Mouse (Mus musculus) adrenal gland, postnatal 36 days (tissue): ENCODE data around the gene Usp54. TPM values are rescaled to one million over a fixed set of nuclear protein-coding genes. Genes with fewer than 3 reads are reported as not detected.
A peak's percentile ranks its signal among the peaks of the same experiment; 100 is the strongest.
"Not testable (repeated sequence)": the region's sequence is repeated elsewhere in the genome, so short reads cannot be mapped to it uniquely, and the experiment has no call there.

Experiments
- DNase-seq, 2 experiments: peaks; one replicate each; pipeline ENCODE4 v3.0.0; 2021; ENCODE audit warnings: mixed read lengths in 1 of 2
- total RNA-seq, 2 experiments: library from RNA; stranded (reverse); gene quantifications; 2 replicates each; pipeline ENCODE4 v1.2.3; 2021

Usp54 gene
- total RNA-seq, 2 experiments from 2014 or later, result 14.1 to 14.6 TPM

DNA sequence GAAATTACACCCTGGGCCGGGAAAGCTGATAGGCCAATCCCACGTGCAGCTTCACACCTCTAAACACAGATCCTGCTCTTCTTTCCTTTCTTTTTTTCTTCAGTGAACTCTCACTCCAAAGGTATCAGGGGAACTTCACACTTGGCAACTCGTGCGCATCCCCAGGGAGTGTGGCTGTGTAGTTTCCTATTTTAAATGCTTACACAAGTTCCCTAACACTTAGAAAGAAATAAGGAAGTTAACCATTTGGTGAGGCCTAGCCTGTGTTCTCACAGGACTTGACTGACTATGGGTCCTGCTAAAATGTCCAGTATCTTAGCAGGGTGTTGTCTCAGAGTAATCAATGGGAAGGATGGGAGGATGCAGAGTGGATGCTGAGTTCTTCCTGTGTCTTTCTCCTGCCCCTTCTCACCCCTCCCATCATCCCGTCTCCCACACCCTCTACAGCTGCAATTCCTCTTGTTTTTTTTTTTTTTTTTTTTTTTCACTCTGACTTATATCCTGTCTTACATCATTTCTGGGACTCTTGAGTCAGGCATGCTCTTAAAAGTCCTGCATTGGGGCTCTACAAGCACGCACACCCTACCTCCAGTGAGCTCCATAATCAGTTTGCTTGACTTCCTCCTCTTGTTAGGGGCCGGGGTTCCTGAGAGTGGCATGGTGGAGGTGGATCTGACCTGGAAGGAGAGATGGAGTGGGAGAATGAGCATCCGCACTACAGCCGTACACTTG, 14.0 kb upstream of the Usp54 start:
- no peak for DNase-seq

DNA sequence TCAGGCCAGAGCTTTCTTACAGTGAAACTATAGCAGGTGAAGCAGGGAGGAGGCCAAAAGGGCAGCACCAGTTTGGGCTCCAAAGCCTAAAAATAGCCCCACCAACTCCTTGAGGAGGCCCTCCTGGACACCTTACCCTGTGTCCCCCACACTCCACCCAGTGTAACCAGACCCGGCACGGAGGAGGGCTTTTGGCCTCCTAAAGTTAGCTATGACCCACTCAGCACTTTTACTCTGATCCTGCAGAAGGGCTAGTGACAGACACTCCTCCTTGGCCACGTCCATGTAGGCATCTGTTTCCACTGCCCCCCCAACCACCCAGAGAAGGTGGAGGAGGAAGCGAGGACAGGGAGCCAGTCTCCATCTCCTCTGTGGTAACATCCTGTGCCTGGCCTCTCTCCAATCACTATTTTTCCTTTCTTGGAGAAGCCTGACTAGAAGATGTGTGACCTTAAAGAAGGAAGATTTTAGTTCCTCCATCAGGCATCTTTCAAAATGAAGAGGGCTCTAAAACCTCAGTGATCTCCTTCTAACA, 10.9 kb upstream of the Usp54 start:
- DNase-seq, result no peak

DNA sequence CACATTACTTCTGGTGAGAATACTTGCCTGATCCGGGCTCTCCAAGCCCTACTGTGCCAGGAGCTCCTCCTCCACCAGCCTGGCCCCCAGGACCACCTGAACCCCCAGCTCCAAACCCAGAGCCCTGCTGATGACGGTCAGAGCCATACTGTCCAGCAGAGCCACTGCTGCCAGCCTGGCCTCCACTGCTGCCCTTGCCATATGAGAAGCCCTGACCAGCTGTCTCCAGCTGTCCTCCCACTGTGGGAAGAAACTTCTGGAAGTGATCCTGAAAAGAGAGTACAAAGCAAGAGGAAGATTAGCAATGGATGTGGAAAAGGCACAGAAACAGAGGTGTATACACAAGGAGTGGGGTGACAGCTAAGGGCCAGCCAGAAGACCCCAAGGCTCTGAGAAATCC, 10.1 kb upstream of the Usp54 start:
- no peak for DNase-seq

DNA sequence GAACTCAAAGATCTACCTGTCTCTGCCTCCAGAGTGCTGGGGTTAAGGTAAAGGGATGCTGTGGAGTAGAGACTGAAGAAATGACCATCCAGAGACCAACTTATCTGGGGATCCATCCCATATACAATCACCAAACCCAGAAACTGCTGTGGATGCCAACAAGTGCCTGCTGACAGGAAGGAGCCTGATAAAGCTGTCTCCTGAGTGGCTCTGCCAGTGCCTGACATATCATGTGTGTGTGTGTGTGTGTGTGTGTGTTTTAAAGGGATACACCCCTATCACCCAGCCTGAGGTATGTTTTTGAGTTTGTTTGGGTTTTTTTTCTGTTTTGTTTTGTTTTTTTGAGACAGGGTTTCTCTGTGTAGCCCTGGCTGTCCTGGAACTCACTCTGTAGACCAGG, 5.5 kb upstream of the Usp54 start:
- no peak for DNase-seq

DNA sequence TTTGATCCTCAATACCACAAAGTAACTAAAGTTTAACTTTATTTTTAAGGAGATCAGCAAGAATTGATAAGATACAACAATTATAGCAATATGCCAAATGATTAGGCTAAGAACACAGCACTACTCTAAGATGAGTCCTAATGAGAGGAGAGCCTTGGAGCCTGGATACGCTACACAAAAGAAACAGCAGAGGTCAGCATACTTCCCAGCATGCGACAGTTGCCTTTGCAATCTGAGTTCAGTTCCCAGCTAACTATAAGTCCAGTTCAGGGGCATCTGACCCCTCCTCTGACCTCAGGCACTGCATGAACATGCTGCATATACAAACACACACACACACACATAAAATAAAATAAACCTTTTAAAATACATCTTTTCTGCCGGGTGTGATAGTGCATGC, 4.7 kb upstream of the Usp54 start:
- no peak for DNase-seq

DNA sequence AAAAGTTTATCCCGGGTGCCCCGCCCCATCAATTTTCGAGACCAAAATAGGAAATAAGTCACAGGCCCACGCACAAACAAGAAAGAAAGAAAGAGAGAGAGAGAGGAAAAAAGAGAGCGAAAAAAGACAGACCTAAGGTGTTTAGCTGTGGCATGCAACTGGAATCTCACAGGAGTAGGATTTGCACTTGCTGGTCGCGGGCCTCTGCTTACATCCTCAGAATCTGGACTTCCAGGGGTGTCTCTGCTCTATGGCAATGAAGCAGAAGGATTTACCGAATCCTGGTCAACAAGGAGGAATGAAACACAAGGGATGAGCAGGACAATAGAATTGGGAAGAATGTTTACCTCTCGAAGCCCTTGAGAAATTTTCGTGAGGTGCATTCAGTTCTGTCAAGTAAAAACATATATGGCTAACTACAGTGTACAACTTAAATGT, 594 bp upstream of the Usp54 start:
- DNase-seq, result no peak

DNA sequence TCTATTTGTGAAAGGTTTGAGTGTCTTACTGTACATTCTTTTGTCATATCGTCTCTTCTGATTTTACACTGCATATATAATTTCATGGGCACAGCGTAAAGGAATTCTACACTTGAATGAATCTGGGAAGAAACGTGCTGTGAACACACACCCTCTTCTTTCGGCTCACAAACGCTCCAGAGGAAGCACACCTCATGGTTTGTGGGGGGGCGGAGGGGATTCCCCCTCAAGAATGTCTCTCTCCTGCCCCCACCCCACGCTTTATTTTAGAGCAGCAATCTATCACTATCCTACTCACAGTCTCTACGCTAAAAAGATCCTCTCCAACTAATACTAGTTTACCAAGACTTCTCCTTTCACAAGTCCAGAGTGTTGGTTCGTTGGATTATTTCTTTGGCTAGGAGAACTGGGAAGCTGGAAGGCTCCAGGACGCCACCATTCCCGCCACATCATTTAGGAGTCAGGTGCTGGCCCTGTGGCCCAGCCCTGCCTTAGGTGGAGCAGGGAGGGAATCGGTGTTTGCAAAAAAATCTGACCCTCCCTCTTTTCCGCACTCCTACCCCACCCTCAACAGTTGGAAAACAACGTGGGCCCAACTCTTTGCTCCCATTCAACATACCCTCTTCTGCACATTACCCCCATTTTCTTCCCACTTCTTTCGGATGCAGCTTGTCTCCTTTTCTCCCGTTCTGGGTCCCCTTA, 794 bp downstream of the Usp54 start:
- DNase-seq, result peak in 1 of 2 experiments; percentile 27

DNA sequence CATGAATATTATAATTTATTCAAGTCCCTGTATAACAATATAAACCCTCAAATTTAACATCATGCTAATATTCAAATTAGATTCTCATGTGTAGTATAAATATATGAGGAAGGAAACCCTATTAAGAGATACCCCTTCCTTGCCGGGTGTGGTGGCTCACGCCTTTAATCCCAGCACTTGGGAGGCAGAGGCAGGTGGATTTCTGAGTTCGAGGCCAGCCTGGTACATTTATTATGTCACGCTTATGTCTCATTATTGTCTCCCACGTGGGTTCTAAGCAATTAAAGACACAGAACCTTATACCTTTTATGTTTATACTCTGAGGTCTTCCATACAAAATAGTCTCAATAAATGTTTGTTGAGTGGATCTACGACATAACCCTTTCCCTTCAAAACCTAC, 2.2 kb downstream of the Usp54 start:
- no peak for DNase-seq

DNA sequence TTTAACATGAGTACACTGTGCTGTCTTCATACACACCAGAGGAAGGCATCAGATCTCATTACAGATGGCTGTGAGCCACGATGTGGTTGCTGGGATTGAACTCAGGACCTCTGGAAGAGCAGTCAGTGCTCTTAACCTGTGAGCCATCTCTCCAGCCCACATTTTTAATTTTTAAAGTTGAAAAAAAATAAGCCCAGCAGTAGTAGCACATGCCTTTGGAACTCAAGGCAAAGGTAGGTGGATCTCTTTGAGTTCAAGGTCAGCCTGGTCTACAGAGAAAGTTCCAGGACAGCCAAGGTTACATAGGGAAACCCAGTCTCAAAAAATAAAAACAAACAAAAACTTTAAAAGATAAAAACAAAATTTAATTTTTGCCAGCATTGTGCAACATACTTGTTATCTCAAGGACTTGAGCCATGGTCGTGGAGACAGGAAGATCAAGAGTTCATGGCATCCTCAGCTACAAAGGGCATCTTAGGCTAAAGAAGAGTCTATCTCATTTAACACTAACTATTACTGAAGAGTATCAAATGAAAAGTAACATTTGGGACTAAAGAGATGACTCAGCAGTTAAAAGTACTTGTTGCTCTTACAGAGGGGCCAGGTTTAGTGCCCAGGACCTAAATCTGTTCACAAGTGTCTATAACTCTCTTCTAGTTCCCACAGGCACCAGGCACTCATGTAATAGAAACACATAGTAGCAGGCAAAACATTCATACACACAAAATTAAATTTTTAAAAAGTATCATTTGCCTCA, 2.9 kb downstream of the Usp54 start:
- no peak for DNase-seq

DNA sequence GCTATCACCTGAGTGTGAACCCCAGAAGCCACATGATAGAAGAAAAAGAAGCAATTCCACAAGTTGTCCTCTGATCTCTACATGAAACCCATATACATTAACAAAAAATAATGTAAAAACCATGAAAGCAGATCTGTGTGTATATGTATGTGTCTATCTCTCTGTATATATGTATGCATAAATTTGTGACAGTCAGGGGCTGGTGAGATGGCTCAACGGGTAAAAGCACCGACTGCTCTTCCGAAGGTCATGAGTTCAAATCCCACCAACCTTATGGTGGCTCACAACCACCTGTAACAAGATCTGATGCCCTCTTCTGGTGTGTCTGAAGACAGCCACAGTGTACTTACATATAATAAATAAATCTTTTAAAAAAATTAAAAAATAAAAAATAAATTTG, 3.9 kb downstream of the Usp54 start:
- DNase-seq, result not testable (repeated sequence)

DNA sequence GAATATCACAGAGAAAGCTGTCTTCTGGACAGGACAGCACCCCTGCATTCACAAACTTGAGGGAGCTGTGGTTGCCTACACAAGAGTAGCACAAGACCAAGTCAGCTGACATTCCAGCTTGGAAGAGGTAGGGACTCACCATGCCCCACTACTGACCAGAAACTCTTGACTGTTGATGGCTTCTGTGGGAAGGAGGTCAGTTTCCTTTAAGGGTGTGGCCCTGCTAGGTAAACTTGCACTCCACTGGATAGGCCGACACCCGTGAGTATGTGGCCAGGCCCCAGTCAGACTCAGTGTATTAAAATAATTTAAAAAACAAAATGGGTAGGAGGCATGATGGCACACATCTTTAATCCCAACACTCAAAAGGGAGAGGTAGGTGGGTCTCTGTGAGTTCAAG, 5.3 kb downstream of the Usp54 start:
- DNase-seq, result no peak

DNA sequence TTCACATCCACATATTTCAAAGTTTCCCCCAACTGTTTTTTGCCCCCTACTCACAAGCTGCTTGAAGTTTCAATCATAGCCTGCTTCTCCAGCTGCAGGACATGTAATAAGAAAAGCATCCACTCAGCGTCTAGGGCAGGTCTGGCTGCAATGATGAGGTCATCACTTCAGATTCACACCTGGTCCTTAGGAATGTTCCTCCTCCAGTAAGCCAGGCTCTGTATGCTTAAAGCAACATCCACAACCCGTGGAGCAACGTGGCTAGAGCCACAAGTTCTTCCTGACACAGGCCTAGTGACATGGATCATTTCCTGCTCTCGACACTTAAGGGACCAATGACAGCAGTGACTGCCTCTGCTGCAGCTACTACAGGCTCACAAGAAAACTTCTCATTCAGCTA, 9.6 kb downstream of the Usp54 start:
- no peak for DNase-seq

DNA sequence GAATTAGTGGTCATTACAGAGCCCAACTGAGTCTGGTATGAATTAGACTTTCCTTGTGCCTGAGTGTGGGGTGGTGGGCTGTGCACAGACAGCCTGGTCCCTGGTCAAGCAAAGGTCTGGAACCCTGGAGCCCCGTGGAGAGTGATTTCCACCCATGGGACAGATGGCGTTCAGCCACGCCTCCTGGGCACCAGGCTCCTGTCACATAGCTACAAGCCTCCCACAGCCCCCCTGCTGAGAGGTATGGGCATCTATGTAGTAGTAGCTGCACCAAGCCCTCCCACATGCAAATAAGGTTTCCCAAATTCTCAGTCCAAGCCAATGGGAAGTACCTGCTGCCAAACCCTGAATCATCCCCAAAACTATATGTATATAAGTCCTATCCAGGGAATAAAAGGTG, 13.9 kb downstream of the Usp54 start:
- no peak for DNase-seq

DNA sequence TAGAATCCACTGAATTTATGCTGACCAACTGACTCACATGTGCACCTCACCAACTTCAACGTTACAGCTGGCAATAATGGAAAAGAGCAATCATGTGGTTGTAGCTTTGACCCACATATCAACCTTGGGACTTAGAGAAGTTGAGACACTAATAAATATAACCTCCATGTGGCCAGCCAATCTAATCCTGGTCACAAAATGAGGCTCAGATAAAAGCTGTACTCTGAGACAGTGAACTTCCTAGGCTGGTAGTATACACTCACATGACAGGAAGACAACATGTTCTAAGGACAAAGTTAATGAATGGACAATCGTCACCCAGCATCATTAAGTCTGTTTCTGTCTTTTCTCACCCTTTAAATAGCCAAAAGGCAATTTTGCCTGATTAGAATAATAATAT, 14.4 kb downstream of the Usp54 start:
- no peak for DNase-seq

DNA sequence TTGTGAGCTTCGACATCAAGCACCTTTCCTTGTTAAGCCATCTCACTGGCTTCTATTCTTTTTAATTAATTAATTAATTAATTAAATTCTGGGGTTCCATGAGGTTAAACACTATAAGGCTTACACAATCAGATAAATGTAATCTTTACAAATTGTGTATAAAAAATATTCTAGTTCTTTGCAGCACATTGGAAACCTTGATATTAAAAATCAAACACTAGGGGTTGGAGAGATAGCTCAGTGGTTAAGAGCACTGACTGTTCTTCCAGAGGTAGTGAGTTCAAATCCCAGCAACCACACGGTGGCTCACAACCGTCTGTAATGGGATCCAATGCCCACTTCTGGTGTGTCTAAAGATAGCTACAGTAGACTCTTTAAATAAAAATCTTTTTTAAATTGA, 18.0 kb downstream of the Usp54 start:
- no peak for DNase-seq

DNA sequence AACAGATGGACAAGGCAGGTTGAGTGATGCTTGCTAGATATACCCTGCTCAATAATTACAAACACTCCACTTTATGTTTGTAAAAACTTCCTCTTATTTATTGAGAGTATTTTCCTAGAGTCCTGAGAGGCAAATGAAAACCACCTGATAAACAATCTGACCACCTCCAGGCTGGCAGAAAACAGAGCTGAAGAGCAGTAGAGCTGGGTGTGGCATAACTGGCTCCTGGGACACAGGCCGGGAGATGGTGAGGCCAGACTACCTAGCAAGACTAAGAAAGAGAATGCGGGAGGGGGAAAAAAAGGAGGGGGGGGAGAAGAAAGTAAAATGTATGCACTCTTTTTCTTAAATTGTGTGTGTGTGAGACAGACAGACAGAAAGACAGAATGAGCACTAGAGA, 18.5 kb downstream of the Usp54 start:
- DNase-seq, result no peak

DNA sequence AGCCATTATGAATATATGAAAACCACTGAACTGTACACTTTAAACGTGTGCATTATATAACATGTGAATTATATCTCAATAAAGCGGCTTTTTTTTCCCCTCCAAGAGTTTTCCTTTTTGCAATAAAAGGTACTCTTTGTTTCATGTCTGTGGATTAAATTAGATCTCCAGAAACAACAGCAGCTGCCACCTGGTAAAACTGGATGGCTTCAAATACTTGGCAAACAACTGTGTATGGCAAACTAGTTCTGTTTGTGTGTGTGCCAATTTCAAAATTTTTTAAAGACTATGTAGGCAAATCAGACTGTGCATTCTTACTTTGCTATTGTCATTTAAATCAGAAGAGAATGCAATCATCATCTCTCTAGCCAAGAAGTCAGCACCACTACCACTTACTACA, 19.0 kb downstream of the Usp54 start:
- no peak for DNase-seq

DNA sequence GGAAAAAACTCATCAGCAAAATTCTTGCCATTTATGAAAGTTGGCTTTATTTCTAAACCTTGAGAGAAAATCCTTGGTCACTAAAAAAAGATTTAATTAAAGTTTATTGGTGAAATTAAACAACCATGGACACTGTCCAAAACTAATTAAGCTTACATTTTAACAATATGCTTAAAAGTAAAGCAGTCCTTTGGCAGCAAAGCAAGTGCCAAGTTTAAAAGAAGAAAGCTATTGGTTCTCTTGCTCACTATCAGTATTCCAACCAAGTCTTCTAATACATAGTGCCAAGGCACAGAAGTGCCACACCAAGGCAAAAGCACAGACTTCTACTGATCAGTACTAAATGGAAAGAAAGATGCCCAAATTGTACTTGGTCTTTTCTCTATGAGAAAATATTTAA, 21.7 kb downstream of the Usp54 start:
- no peak for DNase-seq

DNA sequence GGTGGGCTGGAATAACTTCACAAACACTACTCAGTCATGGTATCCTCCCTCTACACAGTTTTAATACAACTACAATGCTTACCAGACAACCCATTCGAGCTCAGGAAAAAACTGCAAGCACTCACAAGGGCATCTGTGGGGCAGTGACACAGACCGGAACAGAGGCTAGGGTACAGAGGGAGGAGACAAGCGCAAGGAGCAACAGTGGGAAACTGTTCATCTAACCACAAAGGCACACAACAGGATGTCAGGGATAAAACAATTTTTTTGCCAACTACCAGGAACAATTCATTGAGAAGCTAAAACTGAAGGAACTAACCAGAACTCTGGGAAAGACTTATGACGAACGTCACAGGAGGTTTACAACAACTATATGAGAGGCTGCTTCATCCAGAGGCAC, 22.7 kb downstream of the Usp54 start:
- DNase-seq, result peak; percentile 9 to 27

DNA sequence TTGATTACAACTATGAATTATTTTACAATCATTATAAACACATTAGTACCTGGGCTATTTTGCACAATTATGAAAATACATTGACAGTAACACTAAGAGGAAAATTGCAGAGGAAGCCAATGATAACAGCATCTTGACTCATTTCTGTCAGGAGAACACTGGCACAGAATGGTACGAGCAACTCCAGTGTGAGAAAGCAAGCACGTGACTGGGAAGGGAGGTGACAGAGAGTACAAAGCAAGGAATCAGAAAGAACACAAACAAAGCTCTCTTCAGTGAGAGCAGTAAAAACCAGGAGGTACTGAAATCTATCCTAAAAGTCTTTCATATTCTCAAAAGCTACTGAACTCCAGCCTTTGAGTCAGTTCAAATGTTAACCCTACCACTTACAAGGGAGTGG, 24.4 kb downstream of the Usp54 start:
- peak; percentile 40 to 51 for DNase-seq

DNA sequence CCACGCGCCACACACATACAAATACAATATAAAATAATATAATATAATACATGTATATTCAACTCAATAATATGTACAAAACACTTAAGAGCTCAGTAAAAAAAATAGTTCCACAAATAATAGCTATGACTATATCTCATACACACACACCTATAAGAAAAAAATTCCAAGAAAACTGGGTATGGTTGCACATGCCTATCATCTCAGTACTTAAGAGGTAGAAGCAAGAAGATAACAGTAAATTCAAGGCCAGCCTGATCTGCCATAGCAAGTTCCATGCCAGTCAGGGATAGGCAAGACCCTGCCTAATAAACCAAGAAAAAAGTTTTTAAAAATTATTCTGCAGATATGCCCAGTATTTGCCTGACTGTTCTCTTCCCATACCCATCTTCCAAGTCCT, 25.8 kb downstream of the Usp54 start:
- no peak for DNase-seq

DNA sequence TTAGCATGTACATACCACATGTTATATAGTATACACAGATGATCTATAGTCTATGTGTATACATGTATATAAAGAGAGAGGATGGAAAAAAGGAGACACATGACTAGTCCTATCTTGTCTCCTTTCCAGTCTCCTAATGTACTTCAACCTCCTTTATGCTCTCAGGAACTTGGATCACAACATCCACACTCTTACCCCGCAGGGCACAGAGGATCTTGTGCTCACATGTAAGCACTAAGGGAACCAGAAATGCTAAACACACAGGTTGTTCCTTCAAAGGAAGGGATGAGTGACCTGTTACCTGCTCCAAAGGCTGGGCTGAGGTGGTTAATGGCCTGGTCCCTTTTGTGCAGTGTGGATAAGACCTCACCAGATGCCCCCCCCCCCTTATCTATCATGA, 28.0 kb downstream of the Usp54 start:
- DNase-seq, result no peak

DNA sequence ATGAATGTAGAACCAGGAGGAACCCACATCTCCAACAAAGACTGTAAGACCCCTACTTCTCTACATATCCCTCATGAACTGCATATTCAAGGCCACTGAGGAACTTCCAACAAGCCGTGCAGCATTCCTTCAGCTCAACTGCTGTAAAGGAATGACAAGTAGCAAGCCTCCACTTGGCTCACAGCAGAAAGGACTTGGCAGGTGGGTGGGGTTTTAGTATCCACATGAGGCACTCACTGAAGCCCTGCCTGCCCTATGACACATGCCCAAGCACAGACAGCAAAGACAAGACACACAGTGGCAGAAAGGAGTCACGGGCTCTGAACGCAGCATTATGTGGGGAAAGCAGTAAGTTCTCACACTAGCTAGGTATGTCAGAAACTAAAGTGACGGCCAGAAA, 30.7 kb downstream of the Usp54 start:
- peak; percentile 59 for DNase-seq
